Mouse (Mus musculus) urinary bladder, postnatal 4 days (tissue): ENCODE measurements around the gene Ccdc180.

ENCODE experiments used
- DNase-seq, 2 experiments: peaks; one replicate each; pipeline ENCODE4 v3.0.0; 2021 to 2022; ENCODE audit warnings: low spot score in 2 of 2

Ccdc180 gene

GRCm38 (mm10) chr4:45971806-45972447, 81.8 kb downstream of the Ccdc180 start:
- DNase-seq: peak; percentile 98 to 99

DNA sequence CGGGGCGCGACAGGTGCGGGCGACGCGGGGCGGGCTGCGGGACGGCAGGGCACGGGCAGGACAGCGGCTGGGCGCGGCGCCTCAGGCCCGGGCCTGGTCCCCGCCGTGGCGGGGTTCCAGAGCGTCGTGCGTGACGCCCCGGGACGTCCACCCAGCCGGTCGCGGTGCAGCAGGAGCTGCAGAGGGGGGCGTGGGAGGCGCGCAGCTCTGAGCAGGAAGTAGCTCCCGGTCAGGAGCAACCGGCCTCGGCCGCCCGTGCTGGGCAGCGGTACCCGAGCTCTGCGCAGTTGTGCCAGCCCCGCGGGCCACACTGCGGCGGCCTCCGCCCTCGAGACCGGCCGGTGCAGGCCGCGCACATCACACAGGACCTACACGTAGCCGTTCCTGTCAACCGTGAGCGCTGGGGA, 82.3 kb downstream of the Ccdc180 start:
- no peak for DNase-seq

DNA sequence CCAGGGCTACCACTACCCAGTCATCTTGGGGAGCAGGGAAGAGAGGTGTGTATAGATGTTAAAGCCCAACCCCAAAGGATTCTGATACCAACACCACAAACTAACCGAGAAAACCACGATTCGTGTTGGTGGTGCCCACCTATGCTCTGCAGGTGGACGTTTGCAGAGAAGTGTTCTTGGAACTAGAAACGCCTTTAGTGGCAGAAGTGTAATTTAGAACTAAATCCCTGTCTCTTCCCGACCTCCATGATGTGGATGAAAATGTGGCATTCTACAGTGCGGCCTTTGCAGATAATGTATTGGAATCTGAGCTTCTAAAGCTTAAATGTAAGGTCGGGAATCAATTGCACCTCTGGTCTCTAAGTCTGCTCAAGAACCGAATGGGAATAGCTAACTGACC, 82.8 kb downstream of the Ccdc180 start:
- DNase-seq: no peak

GRCm38 (mm10) chr4:45976931-45977667, 87.0 kb downstream of the Ccdc180 start:
- DNase-seq: no peak

GRCm38 (mm10) chr4:45979916-45980315, 89.8 kb downstream of the Ccdc180 start:
- no peak for DNase-seq

GRCm38 (mm10) chr4:45981054-45981453, 91.0 kb downstream of the Ccdc180 start:
- no peak for DNase-seq

DNA sequence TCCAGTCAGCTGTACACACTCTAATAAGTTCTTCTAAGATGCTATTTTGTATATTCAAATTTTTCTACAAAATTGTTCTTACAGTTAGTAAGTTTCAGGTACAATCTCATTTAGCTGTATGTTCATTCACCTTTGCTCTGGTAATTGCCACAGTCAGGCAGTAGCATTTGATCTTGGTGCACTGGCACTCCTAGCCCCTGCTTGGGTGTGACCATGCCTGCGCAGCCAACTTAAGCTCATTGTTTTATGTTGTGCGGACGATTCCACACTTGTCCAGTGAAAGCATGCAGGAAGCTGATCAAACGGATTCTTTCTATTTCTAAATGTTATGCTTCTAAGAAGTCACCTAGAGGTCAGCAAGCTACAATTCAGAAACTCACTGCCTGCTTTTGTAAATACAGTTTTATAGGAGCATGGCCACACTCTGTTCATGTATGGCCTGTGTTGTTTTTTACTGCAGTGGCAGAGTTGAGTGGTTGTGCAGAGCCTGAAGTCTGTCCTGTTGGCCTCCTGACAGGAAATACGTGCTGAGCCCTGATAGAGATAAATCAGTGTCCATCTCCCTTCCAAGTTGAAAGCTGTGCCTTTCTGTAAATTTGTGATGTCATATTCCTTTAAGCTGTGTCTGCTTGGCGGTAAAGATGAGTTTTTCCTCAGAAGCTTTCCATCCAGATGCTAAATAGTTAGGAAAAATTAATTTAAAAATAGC, 100.5 kb downstream of the Ccdc180 start:
- no peak for DNase-seq

DNA sequence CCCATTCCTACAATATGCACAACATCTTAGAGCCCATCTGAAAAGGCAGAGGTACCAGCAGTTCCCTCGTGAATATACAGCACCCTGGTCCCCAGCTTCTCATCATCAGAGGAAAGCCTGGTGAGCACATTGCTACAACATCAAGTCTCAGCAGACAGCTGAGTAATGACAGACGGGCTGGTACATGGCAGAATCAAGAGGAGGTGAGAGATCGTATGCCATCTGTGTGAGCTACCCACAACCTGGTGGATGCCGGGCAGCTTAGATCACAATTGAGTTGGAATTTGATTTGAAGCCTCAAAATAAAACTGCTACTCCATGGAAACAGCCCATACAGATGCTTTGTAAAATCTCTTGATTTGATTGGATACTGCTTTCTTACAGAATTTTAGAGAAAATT, 108.4 kb downstream of the Ccdc180 start:
- no peak for DNase-seq
